Mouse (Mus musculus) cerebellum, postnatal 4 days (tissue): Measurements from ENCODE around the gene Pon2.
"Not testable (repeated sequence)": the region's sequence is repeated elsewhere in the genome, so short reads cannot be mapped to it uniquely, and the experiment has no call there.

Experiments
- DNase-seq, 2 experiments: peaks; one replicate each; pipeline ENCODE4 v3.0.0; 2022; ENCODE audit warnings: low spot score in 2 of 2, mixed read lengths in 1 of 2

The Pon2 gene

GRCm38 (mm10) chr6:5298092-5298554 lies at the start of gene Pon2:
Gene Pon2, minus strand, starts transcription at chr6:5298455.
- peak in 1 of 2 experiments; percentile 59 for DNase-seq

GRCm38 (mm10) chr6:5344255-5344654 lies 46.0 kb upstream of the Pon2 start:
- DNase-seq: no peak

GRCm38 (mm10) chr6:5339283-5339682 lies 41.0 kb upstream of the Pon2 start:
- not testable (repeated sequence) for DNase-seq

- DNase-seq: not testable (repeated sequence)
Measured at GRCm38 (mm10) chr6:5338781-5339180, 40.5 kb upstream of the Pon2 start.

- not testable (repeated sequence) for DNase-seq
Measured at GRCm38 (mm10) chr6:5336016-5336415, 37.8 kb upstream of the Pon2 start.

- no peak for DNase-seq
Measured at GRCm38 (mm10) chr6:5334021-5334420, 35.8 kb upstream of the Pon2 start.

GRCm38 (mm10) chr6:5332560-5333150 lies 34.4 kb upstream of the Pon2 start:
- DNase-seq: no peak

GRCm38 (mm10) chr6:5325122-5325521 lies 26.9 kb upstream of the Pon2 start:
- no peak for DNase-seq

GRCm38 (mm10) chr6:5324101-5324500 lies 25.8 kb upstream of the Pon2 start:
- DNase-seq: not testable (repeated sequence)

- DNase-seq: no peak
Measured at GRCm38 (mm10) chr6:5316630-5317029, 18.4 kb upstream of the Pon2 start.

GRCm38 (mm10) chr6:5315053-5315759 lies 17.0 kb upstream of the Pon2 start:
- DNase-seq: no peak

GRCm38 (mm10) chr6:5313951-5314590 lies 15.8 kb upstream of the Pon2 start:
- no peak for DNase-seq

GRCm38 (mm10) chr6:5310491-5310890 lies 12.2 kb upstream of the Pon2 start:
- DNase-seq: no peak

- no peak for DNase-seq
Measured at GRCm38 (mm10) chr6:5309595-5310197, 11.4 kb upstream of the Pon2 start.

GRCm38 (mm10) chr6:5305926-5306325 lies 7.7 kb upstream of the Pon2 start:
- DNase-seq: no peak

GRCm38 (mm10) chr6:5304956-5305355 lies 6.7 kb upstream of the Pon2 start:
- DNase-seq: no peak

- DNase-seq: no peak
Measured at GRCm38 (mm10) chr6:5300629-5301028, 2.4 kb upstream of the Pon2 start.

GRCm38 (mm10) chr6:5299561-5299960 lies 1.3 kb upstream of the Pon2 start:
- DNase-seq: no peak

- peak in 1 of 2 experiments; percentile 7 for DNase-seq
Measured at GRCm38 (mm10) chr6:5297321-5298091, 749 bp downstream of the Pon2 start.

- DNase-seq: no peak
Measured at GRCm38 (mm10) chr6:5296067-5296466, 2.2 kb downstream of the Pon2 start.

GRCm38 (mm10) chr6:5294659-5295449 lies 3.4 kb downstream of the Pon2 start:
- DNase-seq: no peak
